Mouse (Mus musculus): ENCODE measurements at regions not wholly inside any gene's neighbourhood (a gene's known extent, or its start where the extent isn't known, plus 50 kb on each side); places are given as distances from the start of the nearest gene placed in this dataset.

DNA sequence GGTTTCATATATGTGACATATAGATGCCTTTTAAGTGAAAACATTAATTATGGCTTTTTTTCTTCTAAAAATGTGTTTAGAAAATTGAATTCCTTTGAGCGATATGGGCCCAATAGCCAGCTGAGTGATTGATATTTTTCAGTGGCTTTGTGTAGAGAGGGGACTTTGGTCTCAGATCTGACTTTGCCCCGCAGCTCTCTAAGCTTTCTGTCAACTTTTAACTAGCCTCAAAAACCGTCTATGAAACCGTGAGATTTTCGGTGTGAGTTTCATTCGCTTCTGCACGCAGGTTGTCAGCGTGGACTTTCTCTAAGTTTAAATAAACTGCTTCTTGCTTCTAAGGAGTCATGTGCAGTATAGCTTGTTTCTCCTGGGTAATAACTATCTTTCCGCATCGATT is 467.3 kb downstream of the Etnk1 start:
- peak; percentile 41 to 50 for DNase-seq

DNA sequence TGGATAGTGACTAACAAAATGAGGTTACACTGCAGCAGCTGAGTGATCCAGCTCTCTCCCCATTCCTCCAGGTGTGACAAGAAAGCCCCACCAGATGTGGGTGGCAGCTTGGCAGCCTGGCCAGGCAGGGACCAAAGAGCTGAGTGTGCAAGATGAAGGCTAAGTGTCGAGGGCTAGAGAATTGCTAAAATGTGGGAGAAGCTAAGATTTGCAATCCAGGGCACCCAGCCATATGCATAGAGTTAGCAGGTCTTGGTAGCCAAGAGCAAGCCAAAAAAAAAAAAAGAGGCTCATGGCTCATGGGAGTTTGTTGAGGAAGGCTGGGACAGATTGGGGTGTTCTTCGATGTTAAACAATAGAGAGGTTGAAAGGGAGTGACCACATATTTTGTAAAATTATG is 468.0 kb downstream of the Etnk1 start:
- DNase-seq: peak; percentile 17 to 19

DNA sequence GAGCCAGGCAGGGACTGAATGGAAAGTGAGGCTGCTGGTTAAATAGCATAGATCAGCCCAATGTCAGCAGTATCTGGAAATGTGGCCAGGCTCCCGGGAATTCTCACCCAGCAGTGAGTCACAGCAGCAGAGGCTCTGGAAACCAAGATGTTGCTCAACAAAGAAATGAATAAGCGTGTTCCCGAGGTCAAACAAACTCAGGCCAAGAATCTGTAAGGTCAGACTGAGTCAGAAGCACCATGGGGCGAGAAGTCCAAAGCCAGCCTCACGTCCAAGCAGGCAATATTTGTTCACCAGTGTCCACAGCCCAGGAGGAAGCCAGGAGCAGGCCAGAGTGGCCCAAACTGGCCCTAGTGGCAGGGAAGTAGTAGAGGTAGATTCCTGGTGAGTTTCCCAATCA is 473.6 kb downstream of the Etnk1 start:
- peak; percentile 13 to 17 for DNase-seq

DNA sequence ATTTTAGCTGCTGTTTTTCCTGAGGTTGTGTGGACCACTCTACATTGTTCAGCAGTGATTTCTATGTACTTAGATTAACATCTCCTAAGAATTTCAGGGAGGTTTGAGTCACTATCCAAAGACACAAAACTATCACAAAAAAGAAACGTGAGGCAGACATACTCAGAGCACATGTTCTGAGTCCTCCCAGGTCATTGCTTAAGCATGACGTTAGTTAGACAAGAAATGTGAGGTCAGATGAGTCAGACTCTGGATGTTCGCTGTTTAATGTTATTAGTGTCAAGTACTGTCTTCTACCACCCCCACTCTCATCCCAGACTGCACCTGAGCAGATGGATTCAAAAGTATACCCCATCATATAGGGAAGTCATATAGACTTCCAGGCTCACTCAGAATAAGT is 475.0 kb downstream of the Etnk1 start:
- no peak for DNase-seq

DNA sequence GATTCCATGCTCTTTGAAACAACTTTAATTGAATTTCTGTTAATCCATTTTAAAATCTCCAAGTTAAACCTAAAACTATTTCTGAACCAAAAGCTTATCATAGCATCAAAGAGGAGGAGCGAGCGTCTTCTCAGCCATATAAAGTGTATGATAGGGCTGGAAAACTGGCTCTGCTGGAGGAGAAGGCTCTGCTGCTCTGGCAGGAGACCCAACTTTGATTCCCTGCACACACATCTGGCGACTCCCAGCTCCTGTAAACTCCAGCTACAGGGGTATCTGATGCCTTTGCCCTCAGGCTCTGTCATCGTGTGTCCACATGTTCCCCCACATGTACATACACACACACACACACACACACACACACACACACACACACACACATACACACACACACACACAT is 479.0 kb downstream of the Etnk1 start:
- DNase-seq: no peak

DNA sequence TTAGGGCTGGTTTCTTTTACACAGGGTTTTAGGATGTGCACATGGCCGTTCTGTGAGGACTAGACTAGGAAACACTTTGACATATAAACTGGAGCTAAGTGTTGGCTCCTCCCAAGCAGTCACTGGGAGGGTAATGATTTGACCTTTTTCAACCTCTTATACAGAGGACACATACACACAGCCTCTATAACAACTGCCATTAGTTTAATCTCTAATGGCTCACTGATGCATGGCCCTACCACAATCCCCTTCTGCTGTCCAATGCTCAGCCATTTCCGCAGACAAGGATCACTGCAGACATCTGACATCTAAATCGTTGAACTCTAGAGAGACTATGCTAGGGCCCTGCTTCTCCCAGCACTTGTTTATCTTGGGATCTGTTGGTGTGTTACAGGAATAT is 481.5 kb downstream of the Etnk1 start:
- DNase-seq: no peak

DNA sequence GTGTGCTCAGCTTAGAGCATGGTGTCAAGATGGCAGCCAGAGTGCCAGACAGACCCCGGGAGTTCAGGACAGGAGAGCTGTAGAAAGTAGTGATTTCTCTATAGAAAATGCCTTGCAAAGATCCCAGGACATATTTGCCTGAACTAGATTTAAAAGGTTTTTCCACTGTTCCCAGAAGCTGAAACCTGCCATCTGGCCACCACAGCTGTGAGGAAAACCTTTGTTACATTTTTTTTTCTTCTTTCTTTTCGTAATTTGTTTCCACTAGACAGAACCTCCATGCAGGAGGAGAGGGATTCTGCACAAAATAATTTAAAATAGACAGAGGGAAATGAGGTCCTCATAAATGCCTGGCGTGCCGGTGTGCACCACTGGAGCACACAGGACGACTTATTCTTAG is 489.6 kb downstream of the Etnk1 start:
- DNase-seq: no peak

DNA sequence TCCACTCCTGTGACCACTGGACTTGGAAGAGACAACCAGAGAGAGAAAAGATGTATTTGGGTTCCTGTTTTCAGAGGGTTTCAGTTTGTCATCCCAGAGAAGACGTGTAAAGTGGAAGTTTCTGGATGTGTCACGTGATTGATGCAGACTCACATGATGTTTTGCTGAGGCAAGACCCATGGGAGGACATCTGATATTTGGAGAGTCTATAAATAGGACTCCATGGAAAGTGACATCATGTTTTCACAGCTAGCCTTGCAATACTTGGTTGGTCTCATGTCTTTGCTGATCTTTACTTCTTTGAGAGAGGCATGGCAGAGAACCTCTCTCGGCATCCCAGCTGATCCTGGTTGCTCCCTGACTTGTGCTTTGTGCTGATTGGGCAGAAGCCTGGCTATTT is 493.8 kb downstream of the Etnk1 start:
- no peak for DNase-seq

DNA sequence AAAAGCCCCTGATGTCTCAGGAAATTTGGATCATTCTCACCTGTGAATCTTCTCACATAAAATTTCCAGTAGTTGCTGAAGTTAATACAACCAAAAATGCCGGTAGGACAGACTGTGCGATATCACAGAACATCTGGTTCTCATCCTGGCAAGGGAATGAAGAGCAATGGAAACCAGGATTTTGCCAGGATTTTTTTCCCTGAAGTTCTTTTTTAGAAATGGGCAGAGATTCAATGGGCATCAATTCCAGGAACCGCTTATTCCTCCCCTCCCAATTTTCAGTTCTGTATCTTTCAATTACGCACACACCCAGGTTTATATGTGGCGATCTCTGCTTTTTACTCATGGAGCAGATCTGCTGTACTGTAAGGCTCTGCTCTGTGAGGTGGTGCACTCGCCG is 496.3 kb downstream of the Etnk1 start:
- DNase-seq: no peak

DNA sequence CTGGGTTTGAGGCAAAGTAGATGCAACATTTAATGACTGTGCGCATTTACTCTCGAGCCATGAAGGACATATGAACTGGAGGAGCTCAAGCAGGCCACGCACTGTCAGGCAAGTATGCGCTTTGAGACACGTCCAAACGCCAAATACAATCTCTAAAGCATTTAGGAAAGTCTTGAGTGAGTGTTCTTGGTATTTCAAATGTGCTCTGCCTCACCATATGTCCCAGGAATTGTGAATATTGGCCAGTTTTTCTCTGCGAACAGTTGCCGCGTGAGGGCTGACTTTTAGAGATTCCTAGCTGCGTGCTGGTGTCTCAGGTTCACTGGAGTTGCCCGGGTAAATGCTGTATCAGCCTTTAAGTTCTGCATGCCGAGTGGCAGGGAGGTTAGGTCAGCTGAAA is 498.4 kb downstream of the Etnk1 start:
- no peak for DNase-seq

DNA sequence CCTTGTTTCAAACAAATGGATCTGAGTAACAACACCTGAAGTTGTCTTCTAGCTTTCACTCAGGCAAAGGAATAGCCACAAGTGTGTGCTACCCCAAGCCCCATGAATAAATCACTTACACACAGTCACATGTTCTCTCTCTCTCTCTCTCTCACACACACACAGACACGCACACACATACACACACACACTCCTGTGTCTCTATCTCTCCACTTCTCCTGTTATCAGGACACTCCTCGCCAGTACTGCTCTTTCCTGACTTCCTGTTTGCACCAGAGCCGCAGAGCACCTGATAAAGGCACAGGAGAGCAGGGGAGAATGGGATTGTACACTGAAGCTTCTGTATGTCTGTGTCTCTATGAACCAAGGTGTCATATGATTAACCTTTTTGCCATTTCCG is 501.5 kb downstream of the Etnk1 start:
- no peak for DNase-seq

DNA sequence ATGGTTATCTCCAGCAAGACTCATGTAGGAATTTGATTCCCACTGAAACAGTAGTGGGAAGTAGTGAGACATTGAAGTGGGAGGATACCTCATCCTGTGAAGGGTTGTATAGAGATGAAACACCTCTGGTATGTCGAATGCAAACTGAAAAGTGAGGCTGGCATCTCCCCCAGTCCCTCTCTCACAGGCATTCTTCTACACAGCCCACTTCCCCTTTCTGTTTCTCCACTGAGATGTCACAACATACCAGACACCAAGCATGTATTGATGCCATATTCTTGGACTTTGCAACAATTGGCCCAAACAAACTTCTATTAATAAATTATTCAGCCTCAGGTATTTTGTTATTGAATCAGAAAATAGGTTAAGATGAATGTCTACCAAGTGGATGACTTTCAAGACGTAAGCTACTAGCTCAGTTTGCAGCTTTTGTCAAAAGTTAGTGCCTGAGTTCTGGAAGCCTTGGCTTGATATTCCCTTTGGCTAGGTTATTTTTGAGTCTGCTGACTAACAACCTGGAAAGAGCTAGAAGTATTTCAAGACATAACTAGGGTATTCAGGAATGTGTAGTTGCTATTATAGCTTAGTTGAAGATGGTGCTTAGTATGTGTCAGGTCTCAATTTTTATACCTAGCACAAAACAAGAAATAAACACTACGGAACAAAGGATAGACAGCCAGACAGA is 502.6 kb downstream of the Etnk1 start:
- no peak for DNase-seq

DNA sequence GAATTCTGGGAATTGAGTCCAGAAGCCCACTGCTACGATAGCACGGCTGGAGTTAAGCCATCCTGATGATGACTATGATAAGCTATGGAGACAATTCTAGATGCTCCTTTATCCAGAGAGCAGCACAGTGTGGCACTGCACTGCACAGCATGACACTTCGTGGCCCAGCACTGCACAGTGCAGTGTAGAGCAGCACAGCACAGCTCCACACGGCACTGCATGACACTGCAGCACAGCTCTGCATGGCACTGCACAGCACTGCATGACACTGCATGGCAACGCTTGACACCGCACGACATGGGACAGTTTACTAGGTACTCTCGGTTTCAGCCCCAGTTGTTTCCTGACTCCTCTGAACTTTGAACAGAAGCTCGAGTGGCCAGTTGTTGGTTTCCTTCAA is 523.1 kb downstream of the Etnk1 start:
- DNase-seq: no peak

DNA sequence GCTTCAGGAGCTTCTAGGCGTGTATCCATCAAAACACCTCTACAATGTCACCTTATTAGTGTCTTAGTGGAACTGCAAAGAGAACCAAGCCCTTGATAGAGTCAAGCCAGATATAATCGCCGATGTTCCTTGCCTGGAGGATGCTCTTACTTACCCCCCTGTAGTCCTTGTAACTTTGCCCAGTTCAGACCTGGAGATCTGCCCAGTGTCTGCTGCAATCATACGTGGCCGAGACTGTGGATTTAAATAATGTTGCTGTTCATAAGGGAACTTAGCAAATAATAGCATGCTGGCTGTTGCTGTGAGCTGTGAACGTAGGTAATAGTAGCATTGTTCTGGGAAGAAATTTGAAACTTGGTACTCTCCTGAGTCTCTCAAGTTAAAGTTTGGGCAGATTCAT is 523.8 kb downstream of the Etnk1 start:
- no peak for DNase-seq

DNA sequence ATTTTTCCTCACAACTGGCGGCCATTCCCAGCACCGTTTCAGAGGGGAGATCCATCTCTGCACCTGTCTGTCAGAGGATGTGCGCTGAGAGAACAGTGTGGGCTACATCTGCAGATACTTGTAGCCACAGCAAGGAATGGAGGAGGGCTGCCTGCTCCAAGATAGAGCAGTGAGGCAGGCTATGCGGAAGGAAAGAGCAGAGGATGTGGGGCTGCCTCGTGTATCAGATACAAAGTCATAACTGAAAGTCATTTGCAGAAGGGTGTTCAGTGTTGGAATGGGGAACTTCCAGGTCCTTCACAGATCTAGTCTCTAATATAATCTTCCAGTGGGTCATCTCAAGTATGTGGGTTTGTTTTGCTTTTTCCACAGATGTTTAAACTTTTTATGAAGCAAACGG is 531.0 kb downstream of the Etnk1 start:
- no peak for DNase-seq

DNA sequence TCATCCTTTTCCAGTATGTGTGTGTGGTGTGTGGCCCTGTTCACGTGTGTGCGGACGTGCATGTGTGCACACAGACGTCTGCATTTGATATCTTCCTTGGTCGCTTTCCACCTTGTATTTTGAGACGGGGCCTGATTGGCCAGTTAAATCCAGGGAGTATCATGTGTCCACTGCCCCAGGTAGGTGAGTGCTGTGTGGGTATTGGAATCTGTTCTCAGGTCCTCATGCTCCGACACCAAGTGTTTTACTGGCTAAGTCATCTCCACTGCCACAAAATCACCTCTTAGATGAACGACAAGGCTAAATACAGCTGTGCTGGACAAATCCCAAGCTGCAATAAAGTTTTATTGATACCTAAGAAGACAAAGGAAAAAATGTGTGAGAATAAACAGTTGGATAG is 537.0 kb downstream of the Etnk1 start:
- DNase-seq: no peak

DNA sequence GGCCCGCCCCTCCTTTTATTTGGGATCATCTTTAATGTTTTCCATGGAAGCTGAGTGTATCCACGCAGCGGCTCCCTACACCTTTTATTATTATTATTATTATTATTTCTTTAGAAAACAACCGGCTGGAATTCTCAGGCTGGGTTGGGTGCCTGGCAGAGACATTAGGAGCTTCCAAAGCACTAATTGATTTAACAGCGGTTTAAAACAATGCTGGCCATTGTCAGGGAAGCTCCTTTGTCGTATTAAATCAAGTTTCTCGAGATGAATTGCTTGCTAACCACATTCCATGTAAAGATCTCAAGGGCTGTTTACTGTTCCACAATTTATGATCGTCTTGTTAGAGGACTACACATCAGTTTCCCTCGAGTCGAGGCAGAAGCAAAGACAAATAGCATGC is 539.4 kb downstream of the Etnk1 start:
- DNase-seq: no peak

DNA sequence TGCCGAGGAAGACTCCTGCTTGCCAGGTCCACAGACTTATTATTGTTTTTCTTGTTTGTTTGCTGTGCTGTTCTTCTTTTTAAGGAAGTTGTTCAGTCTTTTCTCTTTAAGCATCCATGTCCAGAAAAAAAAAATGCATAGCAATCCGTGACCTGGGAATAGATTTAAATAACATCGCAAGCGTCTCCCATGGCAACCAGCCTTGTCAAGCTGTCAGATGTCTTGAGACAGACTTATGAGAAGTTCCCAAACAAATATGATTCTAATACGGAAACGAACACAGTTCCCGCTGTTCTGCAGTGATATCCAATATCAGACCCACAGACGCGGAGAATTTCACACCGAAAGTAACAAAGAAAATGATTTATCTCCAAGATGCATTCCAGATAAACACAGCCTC is 547.4 kb downstream of the Etnk1 start:
- DNase-seq: no peak

DNA sequence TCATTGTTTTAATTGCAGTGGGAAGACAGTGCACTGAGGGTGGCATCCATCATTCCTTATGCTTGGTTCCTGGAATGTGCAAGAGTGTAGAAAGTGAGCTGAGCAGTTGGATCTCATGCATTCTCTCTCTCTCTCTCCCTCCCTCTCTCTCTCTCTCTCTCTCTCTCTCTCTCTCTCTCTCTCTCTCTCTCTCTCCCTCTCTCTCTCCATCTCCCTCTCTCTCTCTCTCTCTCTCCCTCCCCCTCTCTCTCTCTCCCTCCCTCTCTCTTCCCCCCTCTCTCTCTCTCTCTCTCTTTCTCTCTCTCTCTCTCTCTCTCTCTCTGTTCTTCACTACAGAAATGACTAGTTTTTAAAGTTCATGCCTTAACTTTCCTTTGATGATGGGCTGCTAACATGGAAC is 583.1 kb downstream of the Etnk1 start:
- DNase-seq: no peak

DNA sequence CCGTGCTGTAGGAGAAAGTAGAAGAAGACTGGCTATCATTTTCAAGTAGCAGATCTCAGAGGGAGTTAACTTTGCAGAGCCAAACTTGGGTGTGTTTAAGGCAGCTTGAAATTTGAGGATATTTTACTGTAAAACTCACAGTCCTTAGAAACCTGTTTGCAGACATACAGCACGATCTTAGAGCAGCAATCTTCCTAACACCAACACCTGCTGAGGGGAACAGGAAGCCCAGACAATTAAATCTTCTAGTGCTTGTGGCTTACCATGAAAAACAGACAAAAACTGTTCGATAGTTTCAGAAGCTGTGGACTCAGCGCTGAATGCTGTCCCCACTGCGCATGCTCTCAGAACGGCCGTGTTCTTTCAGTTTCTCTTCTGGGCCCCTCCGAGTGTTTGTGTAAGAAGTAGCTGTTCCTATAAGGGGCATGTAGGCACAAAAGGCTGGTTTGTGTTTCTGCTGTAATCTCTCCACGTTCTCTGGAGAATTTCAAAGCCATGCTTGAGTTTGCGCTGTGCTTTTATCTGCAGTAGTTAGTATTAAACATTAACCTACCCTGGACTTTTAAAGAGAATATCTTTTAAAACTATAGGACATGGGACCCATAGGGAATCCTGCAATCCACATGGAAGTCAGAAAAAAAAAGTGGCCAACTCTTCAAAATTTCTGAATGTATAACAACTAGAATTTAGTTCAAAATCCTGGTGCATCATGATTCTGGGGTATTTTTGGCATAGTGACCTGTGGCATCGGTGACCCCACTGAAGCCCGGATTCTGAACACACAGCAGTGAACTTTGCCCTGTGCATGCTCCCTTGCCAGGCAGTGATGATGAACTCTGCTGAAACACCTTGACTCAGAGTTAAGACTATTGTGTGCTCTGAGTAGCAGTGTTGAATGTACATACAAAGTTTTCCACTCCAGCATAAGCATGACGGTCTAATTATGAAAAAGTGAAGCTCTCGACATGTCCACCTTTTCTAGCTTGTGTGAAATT is 584.4 kb downstream of the Etnk1 start:
- DNase-seq: peak; percentile 46 to 58

DNA sequence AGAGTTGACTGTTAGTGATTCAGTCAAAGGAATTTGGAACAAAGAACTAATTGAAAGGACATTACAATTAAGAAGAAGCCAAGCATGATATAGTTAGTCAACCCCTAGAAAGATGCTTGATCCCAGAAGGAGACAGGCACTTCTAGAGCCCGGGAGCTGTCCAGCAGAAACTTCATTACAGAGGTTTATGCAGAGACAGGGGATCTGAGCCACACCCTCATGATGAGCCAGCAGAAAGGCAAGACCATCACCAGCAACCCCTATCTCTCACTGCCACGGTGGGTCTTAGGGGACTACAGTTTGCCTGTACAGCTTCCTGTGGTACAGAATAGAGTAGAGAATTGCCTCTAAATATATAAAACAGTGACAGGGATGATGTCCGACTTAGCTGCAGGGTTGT is 590.4 kb downstream of the Etnk1 start:
- no peak for DNase-seq

DNA sequence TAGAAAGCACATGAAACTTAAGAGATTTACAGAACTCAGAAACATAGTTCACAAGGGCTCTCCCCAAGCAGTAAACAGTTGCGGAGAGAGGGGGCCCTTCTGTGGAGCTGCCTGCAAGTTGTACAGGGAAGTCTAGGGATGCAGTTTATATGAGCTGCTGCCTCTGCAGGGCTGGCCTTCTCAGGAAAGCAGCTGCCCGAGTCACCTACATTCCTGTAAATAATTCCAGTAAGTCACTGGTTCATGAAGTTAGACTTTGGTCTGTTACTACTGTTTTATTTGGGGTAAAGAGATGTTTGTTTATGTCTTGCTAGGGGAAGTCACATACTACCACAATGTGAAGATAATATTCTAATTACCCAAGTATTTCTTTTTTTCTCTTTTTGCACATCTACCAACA is 601.1 kb downstream of the Etnk1 start:
- no peak for DNase-seq

All from kidney, postnatal 36 days (tissue).